Mouse (Mus musculus) cerebellum, adult (tissue): ENCODE data around the gene Ntn4.

Experiments
- ATAC-seq: cut with Nextera tagmentation; 2 replicates; pipeline ENCODE4 v1.9.2; 2017; ENCODE audit warnings: mild to moderate bottlenecking, moderate library complexity, mixed read lengths; ENCODE audit not compliant: insufficient number of reproducible peaks, low FRiP score, low TSS enrichment

Gene Ntn4

GRCm38 (mm10) chr10:93640521-93640952, at the start of gene Ntn4:
Ntn4 (plus strand) TSS chr10:93640681.
- no peak for ATAC-seq

- ATAC-seq: no peak
Measured at GRCm38 (mm10) chr10:93592456-93592855, 48.0 kb upstream of the Ntn4 start.

GRCm38 (mm10) chr10:93594022-93594482, 46.4 kb upstream of the Ntn4 start:
- ATAC-seq: peak; percentile 56; the same call in 1 of the 2 replicates

GRCm38 (mm10) chr10:93595831-93596230, 44.6 kb upstream of the Ntn4 start:
- ATAC-seq: no peak

GRCm38 (mm10) chr10:93596641-93597040, 43.8 kb upstream of the Ntn4 start:
- no peak for ATAC-seq

- no peak for ATAC-seq
Measured at GRCm38 (mm10) chr10:93602309-93602708, 38.2 kb upstream of the Ntn4 start.

- no peak for ATAC-seq
Measured at GRCm38 (mm10) chr10:93603256-93603655, 37.2 kb upstream of the Ntn4 start.

- ATAC-seq: no peak
Measured at GRCm38 (mm10) chr10:93606326-93606725, 34.2 kb upstream of the Ntn4 start.

GRCm38 (mm10) chr10:93608051-93608450, 32.4 kb upstream of the Ntn4 start:
- ATAC-seq: no peak

GRCm38 (mm10) chr10:93609236-93609635, 31.2 kb upstream of the Ntn4 start:
- no peak for ATAC-seq

GRCm38 (mm10) chr10:93610896-93611295, 29.6 kb upstream of the Ntn4 start:
- ATAC-seq: no peak; the same call in 1 of the 2 replicates

GRCm38 (mm10) chr10:93611419-93612007, 29.0 kb upstream of the Ntn4 start:
- peak; percentile 49; the same call in 1 of the 2 replicates for ATAC-seq

GRCm38 (mm10) chr10:93614850-93615249, 25.6 kb upstream of the Ntn4 start:
- ATAC-seq: no peak

- no peak for ATAC-seq
Measured at GRCm38 (mm10) chr10:93620438-93621179, 19.9 kb upstream of the Ntn4 start.

GRCm38 (mm10) chr10:93623725-93624124, 16.8 kb upstream of the Ntn4 start:
- no peak for ATAC-seq

- ATAC-seq: no peak
Measured at GRCm38 (mm10) chr10:93624151-93624550, 16.3 kb upstream of the Ntn4 start.

- no peak for ATAC-seq
Measured at GRCm38 (mm10) chr10:93630310-93630709, 10.2 kb upstream of the Ntn4 start.

- ATAC-seq: no peak
Measured at GRCm38 (mm10) chr10:93632086-93632485, 8.4 kb upstream of the Ntn4 start.

GRCm38 (mm10) chr10:93633563-93633962, 6.9 kb upstream of the Ntn4 start:
- peak; percentile 91 for ATAC-seq

GRCm38 (mm10) chr10:93633971-93634370, 6.5 kb upstream of the Ntn4 start:
- no peak for ATAC-seq

GRCm38 (mm10) chr10:93635941-93636340, 4.5 kb upstream of the Ntn4 start:
- no peak for ATAC-seq
